ENCODE assay signal across 11 mouse cellular contexts in the genomic region with DNA sequence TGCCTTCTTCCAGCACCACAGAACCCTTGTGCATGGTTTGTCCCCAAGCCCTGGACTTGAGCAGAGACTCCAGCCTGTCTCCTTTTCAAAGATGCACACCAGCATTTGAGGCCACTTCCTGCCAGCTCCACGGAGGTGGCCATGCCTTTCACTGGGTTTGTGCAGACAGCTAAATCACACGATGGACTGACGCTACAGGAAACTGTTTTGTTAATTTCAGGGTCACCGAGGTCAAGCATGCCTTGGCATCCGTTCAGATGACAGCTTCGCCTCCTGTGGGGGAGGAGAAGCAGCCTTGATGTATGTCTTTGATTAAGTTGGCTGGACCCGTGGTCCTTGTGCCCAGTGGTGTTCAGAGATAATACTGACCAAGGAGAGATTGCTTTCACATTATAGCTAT. TPM values are rescaled to one million over a fixed set of nuclear protein-coding genes. Genes with fewer than 3 reads are reported as not detected.
DNase-seq lines count a peak whose midpoint lies in the region; ATAC-seq lines count a peak whose summit lies in the region.
"Had no signal": no experiment of that assay in that cellular context is flagged by ENCODE, and none has a peak within 500 bp of the region (broad histone marks: within the 10 kb centered on the region; RNA-seq: fewer than 3 reads in every experiment).

No protein-coding gene starts in this region.

- H3K9ac ChIP-seq in heart, embryonic 11.5 days (ENCODE audit: low read depth, low read length), result no peak overlapping the region
- peak overlapping the region; percentile 37; the same call in 1 of the 2 replicates for H3K9ac ChIP-seq in heart, embryonic 13.5 days
- H3K9ac ChIP-seq: neural tube, embryonic 12.5 days had no signal

- 28% methylated on average over 7 of the region's 7 CpGs for WGBS in heart, embryonic 11.5 days (ENCODE audit: insufficient replicate concordance)
- 19% methylated on average over 7 of the region's 7 CpGs for WGBS in heart, embryonic 13.5 days

- DNase-seq in heart, postnatal 36 days, result no peak
- DNase-seq in adrenal gland, postnatal 25 days, result peak; percentile 35
- DNase-seq in kidney, postnatal 4 days, result peak; percentile 71 to 77
- no peak for DNase-seq in urinary bladder, postnatal 10 days (ENCODE audit: low spot score)
- no peak for DNase-seq in left cerebral cortex, adult 11 months (ENCODE audit: low spot score)
- no peak for DNase-seq in cerebellum, adult 9-11 months

- H3K27me3 ChIP-seq in heart, embryonic 11.5 days (ENCODE audit: control insufficient read depth, insufficient read depth, low read length), result no peaks in the 10 kb centered on the region
- H3K27me3 ChIP-seq in heart, embryonic 13.5 days (replicated peaks), result no peaks in the 10 kb centered on the region
- H3K27me3 ChIP-seq: neural tube, embryonic 12.5 days had no signal

- H3K4me1 ChIP-seq in heart, embryonic 11.5 days (ENCODE audit: control insufficient read depth, insufficient read depth, low read length), result peaks cover 29% of the 10 kb centered on the region
- peaks cover 54% of the 10 kb centered on the region for H3K4me1 ChIP-seq in heart, embryonic 13.5 days

- H3K36me3 ChIP-seq in heart, embryonic 11.5 days (ENCODE audit: control insufficient read depth, insufficient read depth, low read length), result peaks cover 22% of the 10 kb centered on the region
- peaks cover 80% of the 10 kb centered on the region for H3K36me3 ChIP-seq in heart, embryonic 13.5 days

- no peak overlapping the region for H3K4me3 ChIP-seq in heart, embryonic 11.5 days (ENCODE audit: low read depth, low read length)
- no peak overlapping the region for H3K4me3 ChIP-seq in heart, embryonic 13.5 days
- H3K4me3 ChIP-seq: left cerebral cortex, adult 2 months; neural tube, embryonic 12.5 days had no signal

- no peak for ATAC-seq in heart, embryonic 11.5 days (replicated peaks; ENCODE audit: insufficient number of reproducible peaks, low FRiP score, low TSS enrichment)
- no peak for ATAC-seq in heart, embryonic 13.5 days (ENCODE audit: extremely low read depth, insufficient number of reproducible peaks, low FRiP score, low TSS enrichment)

- no peak overlapping the region for H3K4me2 ChIP-seq in heart, embryonic 11.5 days
- no peak overlapping the region for H3K4me2 ChIP-seq in heart, embryonic 13.5 days
- H3K4me2 ChIP-seq: neural tube, embryonic 12.5 days had no signal

- intact Hi-C loops in heart, postnatal 36 days (cut with DNase I), result no loop called here

- 0 out of 2 replicates have a peak, but pooled peaks cover 2% of the 10 kb centered on the region for H3K9me3 ChIP-seq in heart, embryonic 11.5 days (replicated peaks; ENCODE audit: control insufficient read depth, low read length)
- H3K9me3 ChIP-seq in heart, embryonic 13.5 days, result peaks cover 7% of the 10 kb centered on the region; the same call in 1 of the 2 replicates
- H3K9me3 ChIP-seq: neural tube, embryonic 12.5 days had no signal

- 0 out of 2 replicates have a peak overlapping the region, but pooled peaks have one; percentile 7 for H3K27ac ChIP-seq in heart, embryonic 11.5 days (ENCODE audit: low read depth, low read length)
- peak overlapping the region; percentile 20 for H3K27ac ChIP-seq in heart, embryonic 13.5 days (replicated peaks)
- H3K27ac ChIP-seq: left cerebral cortex, adult 2 months; neural tube, embryonic 12.5 days; stomach, postnatal 0 days had no signal

RNA-seq across cellular contexts. Expression of a gene that starts 52.2 kb away (rescaled TPM):
- 18.5 and 23.0 TPM in 2 replicates for polyA plus RNA-seq in heart, embryonic 11.5 days (2014; fragmentation: Nextera tagmentation; extraction: Ambion mirVana)
- 10 to 100 TPM; 27.7 to 29.3 TPM for total RNA-seq in heart, postnatal 36 days (2021)
- total RNA-seq in adrenal gland, postnatal 25 days (2021), result 50.0 and 67.8 TPM in 2 replicates
- polyA plus RNA-seq in heart, embryonic 13.5 days (2015; fragmentation: Nextera tagmentation; extraction: Ambion mirVana), result 12.5 and 12.9 TPM in 2 replicates

RNA-seq across cellular contexts. Expression of a gene that starts 55.4 kb away (rescaled TPM):
- polyA plus RNA-seq in heart, embryonic 11.5 days (2014; fragmentation: Nextera tagmentation; extraction: Ambion mirVana), result 0.49 and 0.77 TPM in 2 replicates
- total RNA-seq in heart, postnatal 36 days (2021), result 1 to 10 TPM; 3.1 to 4.0 TPM
- total RNA-seq in adrenal gland, postnatal 25 days (2021), result not detected in 2 replicates
- 0.57 and 1.1 TPM in 2 replicates for polyA plus RNA-seq in heart, embryonic 13.5 days (2015; fragmentation: Nextera tagmentation; extraction: Ambion mirVana)
- total RNA-seq: left cerebral cortex, adult 2 months had no signal

Comparison
In these comparisons a context has a peak if more than half of its experiments do, and no peak if none do; other contexts are left out.
1. DNase-seq: peak in adrenal gland, postnatal 25 days (single experiment) and kidney, postnatal 4 days (2 of 2); none in heart, postnatal 36 days (0 of 2), urinary bladder, postnatal 10 days (single experiment), left cerebral cortex, adult 11 months (single experiment) and cerebellum, adult 9-11 months (single experiment).